7 mouse cellular contexts compared by ENCODE assay signal in genomic region chr6:116116634-116117033, GRCm38 (mm10).
DNase-seq lines count a peak whose midpoint lies in the region; ATAC-seq and TF ChIP-seq lines count a peak whose summit lies in the region.
"Not testable (repeated sequence)": the region's sequence is repeated elsewhere in the genome, so short reads cannot be mapped to it uniquely, and the experiment has no call there.

No protein-coding gene starts in this region.

- H3K36me3 ChIP-seq in kidney, postnatal 0 days (ENCODE audit: insufficient read depth, low read length); liver, embryonic 14.5 days (replicated peaks; ENCODE audit: control insufficient read depth, insufficient read depth, low read depth); lung, postnatal 0 days (ENCODE audit: insufficient read depth, low read length); midbrain, postnatal 0 days (ENCODE audit: insufficient read depth, low read length): not testable (repeated sequence)

- H3K4me2 ChIP-seq in kidney, postnatal 0 days (ENCODE audit: low read length); liver, embryonic 14.5 days (ENCODE audit: low read depth); lung, postnatal 0 days (replicated peaks; ENCODE audit: low read depth, low read length); midbrain, postnatal 0 days (ENCODE audit: low read depth, low read length, poor library complexity, severe bottlenecking): not testable (repeated sequence)

- H3K27me3 ChIP-seq in Patski; kidney, postnatal 0 days (ENCODE audit: insufficient read depth, low read length); liver, embryonic 14.5 days (ENCODE audit: control insufficient read depth, insufficient read depth, low read length); lung, postnatal 0 days (replicated peaks; ENCODE audit: insufficient read depth, low read length); midbrain, postnatal 0 days (ENCODE audit: insufficient read depth, low read length): not testable (repeated sequence)

- not testable (repeated sequence) for H3K4me1 ChIP-seq in kidney, postnatal 0 days (replicated peaks; ENCODE audit: insufficient read depth, low read length); liver, embryonic 14.5 days (replicated peaks; ENCODE audit: control insufficient read depth in 2 of 2, insufficient read depth in 2 of 2, low read length in 1 of 2); lung, postnatal 0 days (ENCODE audit: insufficient read depth, low read depth, low read length); midbrain, postnatal 0 days (ENCODE audit: insufficient read depth, low read length)

- H3K9ac ChIP-seq in kidney, postnatal 0 days (ENCODE audit: low read depth, low read length); liver, embryonic 14.5 days (replicated peaks); lung, postnatal 0 days (replicated peaks; ENCODE audit: low read depth); midbrain, postnatal 0 days (replicated peaks; ENCODE audit: low read length, poor library complexity, severe bottlenecking): not testable (repeated sequence)

- not testable (repeated sequence) for H3K27ac ChIP-seq in gastrocnemius, adult 2 months; kidney, postnatal 0 days; liver, embryonic 14.5 days; lung, postnatal 0 days (ENCODE audit: low read length); midbrain, postnatal 0 days (ENCODE audit: low read depth, low read length)

- in situ Hi-C loops in Patski (cut with MboI; ENCODE audit: low pct_unique_long_range_greater_than_20kb) = not testable (repeated sequence)

- TF ChIP-seq EP300 in liver, embryonic 14.5 days (IDR thresholded peaks at IDR 0.05; ENCODE audit: low read depth); lung, postnatal 0 days (IDR thresholded peaks at IDR 0.05): not testable (repeated sequence)

- POLR2A ChIA-PET in Patski (lab: Charles Lee) = not testable (repeated sequence)

- DNase-seq in 3T3-L1 (ENCODE audit: low read depth, low spot score) = peak; percentile 26
- not testable (repeated sequence) for DNase-seq in Patski (ENCODE audit: low read depth, low spot score); gastrocnemius, adult 2 months; kidney, postnatal 0 days (ENCODE audit: low spot score); liver, embryonic 14.5 days (ENCODE audit: low read depth in 3 of 3, low spot score in 3 of 3); lung, postnatal 0 days (ENCODE audit: low spot score); midbrain, postnatal 0 days (ENCODE audit: low spot score)

- intact Hi-C loops in gastrocnemius, adult 2 months (cut with DNase I) = not testable (repeated sequence)

- H3K9me3 ChIP-seq in kidney, postnatal 0 days (replicated peaks; ENCODE audit: low read length); liver, embryonic 14.5 days (ENCODE audit: control insufficient read depth, low read length); lung, postnatal 0 days (ENCODE audit: low read length); midbrain, postnatal 0 days (ENCODE audit: low read length): not testable (repeated sequence)

- peak; percentile 58 for TF ChIP-seq CTCF in Patski (IDR thresholded peaks at IDR 0.05)
- peak; percentile 41; the same call in 1 of the 2 replicates for TF ChIP-seq CTCF in gastrocnemius, adult 2 months (IDR thresholded peaks at IDR 0.05)
- TF ChIP-seq CTCF in kidney, postnatal 0 days (IDR thresholded peaks at IDR 0.05; ENCODE audit: low read depth) = peak; percentile 22; the same call in 1 of the 2 replicates
- TF ChIP-seq CTCF in liver, embryonic 14.5 days (IDR thresholded peaks at IDR 0.05; ENCODE audit: low read depth) = peak; percentile 9; the same call in 1 of the 2 replicates
- TF ChIP-seq CTCF in lung, postnatal 0 days (IDR thresholded peaks at IDR 0.05) = peak; percentile 23; the same call in 1 of the 2 replicates
- TF ChIP-seq CTCF in midbrain, postnatal 0 days (IDR thresholded peaks at IDR 0.05) = peak; percentile 22; the same call in 1 of the 2 replicates

- ATAC-seq in Patski; kidney, postnatal 0 days (replicated peaks; ENCODE audit: low FRiP score, low read depth); liver, embryonic 14.5 days (ENCODE audit: insufficient read depth); lung, postnatal 0 days; midbrain, postnatal 0 days (ENCODE audit: low FRiP score): not testable (repeated sequence)

- WGBS in kidney, postnatal 0 days = 91% methylated on average over 6 of the region's 6 CpGs
- 78% methylated on average over 6 of the region's 6 CpGs for WGBS in liver, embryonic 14.5 days (ENCODE audit: insufficient replicate concordance)
- 92% methylated on average over 6 of the region's 6 CpGs for WGBS in lung, postnatal 0 days
- WGBS in midbrain, postnatal 0 days = 93% methylated on average over 6 of the region's 6 CpGs

- CTCF ChIA-PET in Patski (lab: Charles Lee) = interaction anchor here (1.0 to 1.1 kb wide), 2 partner anchors 9 to 83 kb away, joined by 3 to 4 read pairs; no protein-coding TSS in a partner anchor

- not testable (repeated sequence) for H3K4me3 ChIP-seq in gastrocnemius, adult 2 months; kidney, postnatal 0 days (replicated peaks; ENCODE audit: low read depth, low read length); liver, embryonic 14.5 days (ENCODE audit: insufficient read depth in 1 of 2, low read depth in 2 of 2, low read length in 2 of 2); lung, postnatal 0 days (ENCODE audit: low read depth, low read length); midbrain, postnatal 0 days (ENCODE audit: low read depth, low read length)
